Mouse (Mus musculus): ENCODE results near the gene Rnd1. TPM values are rescaled to one million over a fixed set of nuclear protein-coding genes. Genes with fewer than 3 reads are reported as not detected.

The Rnd1 gene
- total RNA-seq (2023), result 10 to 100 TPM; 10.4 to 15.7 TPM

GRCm38 (mm10) chr15:98676940-98677728 lies at the start of gene Rnd1:
Gene Rnd1 (minus strand): TSS chr15:98677461.

GRCm38 (mm10) chr15:98707766-98708372 lies 30.6 kb upstream of the Rnd1 start, which contains the start of gene Ccdc65:
Gene Ccdc65 (plus strand): TSS chr15:98708207.

GRCm38 (mm10) chr15:98662567-98663545 lies 14.4 kb downstream of the Rnd1 start, which contains the start of gene Ddx23:
Gene Ddx23 (minus strand): TSS chr15:98662894.

GRCm38 (mm10) chr15:98630540-98630939 lies 46.7 kb downstream of the Rnd1 start, which contains the start of gene Cacnb3:
Gene Cacnb3 (plus strand): TSS chr15:98630840.

Other genes with a start within 250 kb of the Rnd1 start
- gene Olfr282, start 246.2 kb downstream of the Rnd1 start, total RNA-seq (2023), result not detected
- not detected for gene Olfr281, start 224.9 kb downstream of the Rnd1 start, total RNA-seq (2023)
- not detected for gene OR5BS1P, start 207.6 kb downstream of the Rnd1 start, total RNA-seq (2023)
- not detected for gene Lalba, start 194.7 kb downstream of the Rnd1 start, total RNA-seq (2023)
- not detected for gene Olfr279, start 185.1 kb downstream of the Rnd1 start, total RNA-seq (2023)
- gene Kansl2, start 143.2 kb downstream of the Rnd1 start, total RNA-seq (2023), result 10 to 100 TPM; 23.4 to 27.4 TPM
- 10 to 100 TPM; 74.8 to 80.2 TPM for gene Ccnt1, start 106.5 kb downstream of the Rnd1 start, total RNA-seq (2023)
- not detected for gene 4930415O20Rik, start 106.5 kb downstream of the Rnd1 start, total RNA-seq (2023)
- gene Adcy6, start 67.4 kb downstream of the Rnd1 start, total RNA-seq (2023), result 1 to 10 TPM; 2.9 to 4.5 TPM
- under 1 TPM in 1 of 2 experiments, not detected in 1; 0.29 TPM for gene Cacnb3, start 46.6 kb downstream of the Rnd1 start, total RNA-seq (2023)
- 10 to 100 TPM; 60.6 to 65.7 TPM for gene Ddx23, start 14.6 kb downstream of the Rnd1 start, total RNA-seq (2023)
- gene Ccdc65, start 30.7 kb upstream of the Rnd1 start, total RNA-seq (2023), result not detected
- gene Fkbp11, start 50.7 kb upstream of the Rnd1 start, total RNA-seq (2023), result 1 to 10 TPM; 2.9 to 5.6 TPM
- 10 to 100 TPM; 74.4 to 80.4 TPM for gene Arf3, start 85.8 kb upstream of the Rnd1 start, total RNA-seq (2023)
- gene Wnt10b, start 100.7 kb upstream of the Rnd1 start, total RNA-seq (2023), result under 1 TPM in 1 of 2 experiments, not detected in 1; 0.31 TPM
- gene Wnt1, start 112.4 kb upstream of the Rnd1 start, total RNA-seq (2023), result not detected
- not detected for gene Ddn, start 132.0 kb upstream of the Rnd1 start, total RNA-seq (2023)
- 100 to 1,000 TPM; 114 to 118 TPM for gene Prkag1, start 154.1 kb upstream of the Rnd1 start, total RNA-seq (2023)
- 100 to 1,000 TPM; 126 to 127 TPM for gene Kmt2d, start 193.7 kb upstream of the Rnd1 start, total RNA-seq (2023)
- 1 to 10 TPM; 2.6 to 4.1 TPM for gene Rhebl1, start 217.1 kb upstream of the Rnd1 start, total RNA-seq (2023)
- not detected for gene Dhh, start 221.1 kb upstream of the Rnd1 start, total RNA-seq (2023)
- 10 to 100 TPM; 89.1 to 93.1 TPM for gene Lmbr1l, start 240.8 kb upstream of the Rnd1 start, total RNA-seq (2023)